Mouse (Mus musculus) heart, postnatal 25 days (tissue): ENCODE measurements at regions not wholly inside any gene's neighbourhood (a gene's known extent, or its start where the extent isn't known, plus 50 kb on each side); places are given as distances from the start of the nearest gene placed in this dataset.

Experiments
- DNase-seq: peaks from one replicate; pipeline ENCODE4 v3.0.0; 2022; ENCODE audit warnings: low spot score
- intact Hi-C: fragments of 180-260 bp; cut with DNase I; formaldehyde crosslinking; loops from one replicate; pipeline ENCODE4 v1.15.1; 2025

- intact Hi-C loops = no loop called here
- no peak for DNase-seq
Measured at GRCm38 (mm10) chr10:35654548-35655180, 57.0 kb downstream of the Amd2 start.

- intact Hi-C loops = no loop called here
- DNase-seq = no peak
Measured at GRCm38 (mm10) chr10:35649930-35650329, 61.8 kb downstream of the Amd2 start.

- DNase-seq = no peak
- intact Hi-C loops = no loop called here
Measured at GRCm38 (mm10) chr10:35620853-35621252, 90.8 kb downstream of the Amd2 start.

GRCm38 (mm10) chr10:35586251-35586650 is 125.4 kb downstream of the Amd2 start:
- intact Hi-C loops = loop anchor here (5.0 kb wide), 1 partner anchor 419 kb away; no protein-coding TSS in a partner anchor

More at GRCm38 (mm10) chr10:35586251-35586650, 125.4 kb downstream of the Amd2 start:
- no peak for DNase-seq
